Mouse (Mus musculus) B cell, adult 2 months (primary cell): Measurements from ENCODE around the gene Camp.
"Not testable (repeated sequence)": the region's sequence is repeated elsewhere in the genome, so short reads cannot be mapped to it uniquely, and the experiment has no call there.

Source experiments
- DNase-seq, 2 experiments: peaks; one replicate each; pipeline ENCODE4 v3.0.0; 2022

Gene Camp

DNA sequence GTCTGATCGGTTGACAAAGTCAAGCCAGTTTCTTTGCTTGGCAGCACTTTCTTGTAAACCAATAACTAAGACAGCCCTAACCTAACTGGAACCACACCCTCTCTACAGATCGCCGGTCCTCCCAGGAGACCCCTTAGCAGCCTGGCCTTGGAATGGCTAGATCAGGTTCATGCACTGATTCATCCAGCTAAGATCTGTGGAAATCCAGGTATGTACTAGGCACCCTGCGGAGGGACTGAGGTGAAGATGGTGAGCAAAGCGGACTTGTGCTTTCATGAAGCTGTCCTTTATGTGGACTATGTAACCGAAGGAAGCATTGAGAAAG, 16.4 kb downstream of the Camp start:
- DNase-seq: no peak

DNA sequence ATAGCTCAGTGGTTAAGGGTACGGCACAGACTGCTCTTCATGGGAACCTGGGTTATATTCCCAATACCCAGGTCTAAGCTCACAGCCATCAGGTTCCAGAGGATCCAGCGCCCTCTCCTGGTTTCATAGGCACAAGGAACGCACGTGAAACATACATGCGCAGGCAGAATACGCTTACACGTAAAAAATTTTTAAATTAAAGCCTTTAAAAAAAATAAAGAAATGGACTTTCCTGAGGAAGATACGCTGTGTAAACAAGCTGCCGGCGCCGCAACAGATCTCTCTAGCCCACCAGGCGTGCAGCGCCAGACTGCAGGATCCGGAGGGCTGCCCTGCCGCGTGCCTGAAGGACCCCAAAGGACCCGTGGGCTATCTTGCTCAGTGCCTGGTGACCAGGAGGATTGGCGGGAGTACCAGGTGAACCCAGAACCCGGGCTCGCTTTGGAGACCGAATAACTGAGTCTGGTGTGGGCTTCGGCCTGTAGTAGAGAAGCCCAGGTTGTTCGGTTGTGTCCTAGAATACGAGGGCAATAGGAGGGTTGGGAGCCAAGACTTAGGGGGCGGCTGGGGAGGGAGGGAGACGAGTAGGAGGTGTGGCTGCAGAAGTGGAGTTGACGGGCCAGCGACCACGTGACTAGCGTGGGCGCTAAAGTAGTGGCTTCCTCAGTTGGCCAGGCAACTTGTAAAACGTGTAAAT, 16.9 kb downstream of the Camp start, which contains the start of gene Nme6:
Nme6 (plus strand) TSS at position 359 of the 697 bp plus-strand sequence.
- peak; percentile 92 to 93 for DNase-seq

DNA sequence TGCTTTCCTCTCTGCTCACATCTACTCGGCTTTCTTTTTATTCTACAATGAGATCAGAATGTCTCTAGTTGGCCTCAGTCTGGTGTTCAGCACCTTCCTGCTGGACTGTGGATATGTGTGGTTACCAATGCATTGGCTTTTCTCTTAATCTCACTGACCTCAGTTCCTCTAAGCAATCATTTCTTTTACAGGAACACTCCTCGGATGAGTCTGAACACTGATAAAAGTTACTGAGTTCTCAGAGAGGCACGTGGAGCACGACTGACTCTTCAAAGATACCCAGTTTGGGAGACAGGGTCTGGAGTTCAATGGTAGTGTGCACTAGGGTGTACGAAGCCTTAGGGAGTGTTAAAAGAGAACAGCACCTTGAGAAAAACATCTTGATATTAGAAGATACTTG, 23.2 kb downstream of the Camp start:
- no peak for DNase-seq

DNA sequence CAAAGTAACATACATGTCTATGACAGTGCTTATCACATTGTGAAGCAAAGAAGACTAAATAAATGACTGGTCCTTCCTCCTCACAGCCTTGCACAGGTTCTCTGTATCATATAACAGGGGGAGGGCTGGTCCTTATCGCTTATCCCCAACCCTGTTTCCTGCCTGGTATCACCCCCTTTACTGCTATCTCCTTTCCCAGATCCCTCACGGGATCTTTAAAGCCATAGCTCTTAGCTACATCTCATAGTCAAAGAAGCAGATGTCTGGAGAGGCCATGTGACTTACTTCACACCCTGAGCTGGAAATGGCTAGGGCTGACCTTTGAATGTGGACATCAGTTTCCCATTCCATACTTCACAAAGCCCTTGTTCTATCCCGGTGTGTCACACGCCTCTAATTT, 23.7 kb downstream of the Camp start:
- DNase-seq: no peak

DNA sequence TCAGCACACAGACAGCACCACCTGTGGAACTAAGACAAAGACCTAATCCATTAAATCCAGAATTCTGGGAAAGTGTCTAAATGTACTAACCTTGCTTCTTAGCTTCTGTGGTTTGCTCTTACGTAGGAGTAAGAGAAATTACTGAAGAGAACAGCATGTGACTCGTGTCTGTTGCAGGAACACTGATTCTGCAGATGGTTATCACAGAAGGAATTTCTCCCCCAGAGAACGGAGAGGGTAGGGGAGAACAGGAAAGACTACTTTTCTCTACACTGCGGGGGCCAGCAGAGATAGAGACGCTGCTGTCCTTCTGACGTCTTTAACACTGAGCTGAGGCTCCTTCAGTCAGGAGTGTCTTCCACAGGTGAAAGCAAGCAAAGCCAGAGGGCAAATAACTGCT, 33.1 kb downstream of the Camp start:
- DNase-seq: no peak

DNA sequence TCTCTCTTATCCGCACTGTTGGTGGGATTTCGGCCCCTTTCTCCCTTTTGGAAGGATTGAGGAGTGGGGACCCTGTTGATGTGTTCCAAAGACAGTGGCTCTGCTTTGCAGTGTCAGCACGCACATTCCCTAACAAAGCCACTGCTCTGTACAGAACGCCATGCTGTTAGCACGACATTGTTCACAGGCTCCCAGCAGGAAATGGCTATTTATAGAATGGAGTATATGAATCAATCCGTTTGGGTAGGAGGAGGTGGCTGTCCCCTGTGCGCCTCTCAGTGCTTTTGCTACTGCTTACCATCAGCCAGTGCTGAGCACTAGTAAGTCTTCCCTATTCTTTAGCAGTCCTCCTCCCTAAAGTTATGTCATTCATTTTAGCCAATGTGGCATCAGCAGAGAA, 36.0 kb downstream of the Camp start:
- no peak for DNase-seq

DNA sequence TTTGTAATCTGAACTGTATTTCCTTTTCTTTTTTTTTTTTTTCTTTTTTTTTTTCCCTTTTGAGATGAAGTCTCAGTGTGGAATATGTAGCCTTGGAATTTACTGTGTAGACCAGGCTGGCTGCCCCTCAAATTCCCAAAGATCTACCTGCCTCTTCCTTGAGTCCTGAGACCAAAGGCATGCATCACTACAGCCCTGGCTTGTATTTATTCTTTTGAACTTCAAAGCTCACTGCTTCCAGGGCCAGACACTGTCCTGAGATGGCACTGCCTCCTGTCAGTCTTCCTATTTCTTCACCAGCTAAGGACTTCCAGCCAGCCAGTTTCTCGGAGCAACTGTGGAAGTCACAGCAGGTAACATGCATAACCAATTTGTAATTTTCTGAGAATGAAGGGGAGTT, 37.4 kb downstream of the Camp start, which contains the start of gene Spink8:
Spink8 (plus strand) TSS at position 301 of the 400 bp plus-strand sequence.
- no peak for DNase-seq

DNA sequence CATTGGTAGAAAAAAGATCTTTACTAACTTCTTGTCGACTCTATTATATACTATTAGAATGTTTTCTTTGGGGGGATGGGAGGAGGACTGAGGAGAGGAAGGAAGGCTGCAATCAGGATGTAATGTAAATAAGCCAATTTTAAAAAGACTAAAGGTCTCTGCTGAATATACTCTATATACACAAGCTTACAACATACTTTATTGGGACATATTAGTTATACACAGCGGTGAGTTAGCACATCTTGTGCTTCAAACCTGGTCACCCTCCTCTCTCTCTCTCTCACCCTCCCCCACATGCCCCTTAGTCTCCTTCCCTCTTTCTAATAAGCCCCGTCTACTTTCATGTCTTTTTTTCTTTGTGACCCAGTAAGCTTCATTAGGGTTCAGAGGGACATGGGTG, 41.5 kb downstream of the Camp start:
- no peak for DNase-seq

DNA sequence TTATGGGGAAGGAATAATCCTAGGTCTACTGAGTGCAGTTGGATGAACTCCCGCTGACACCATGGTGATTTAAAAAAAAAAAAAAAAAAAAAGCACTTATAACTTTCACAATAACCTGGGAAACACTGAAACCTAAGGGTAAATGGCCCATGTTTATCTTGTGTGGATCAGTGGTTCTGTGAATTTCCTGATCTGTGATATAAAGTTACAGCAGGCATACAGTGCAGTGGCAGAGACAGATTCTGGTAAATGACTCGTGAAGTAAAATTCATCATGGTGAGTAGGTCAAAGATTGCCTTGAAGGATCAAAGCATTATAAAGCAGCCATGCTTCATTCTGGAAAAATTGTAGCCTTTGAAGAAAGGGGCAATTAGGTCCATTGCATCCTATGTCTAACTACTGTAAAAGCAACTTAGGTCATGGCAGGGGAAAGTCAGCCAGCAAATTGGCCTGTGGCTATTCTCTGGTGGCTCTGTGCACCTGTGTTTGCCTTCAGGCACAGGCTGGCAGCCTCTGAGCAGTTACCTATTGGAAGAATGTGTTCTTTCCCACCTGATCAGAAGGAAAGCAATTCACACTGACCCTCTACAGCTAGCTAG, 42.6 kb downstream of the Camp start:
- no peak for DNase-seq

DNA sequence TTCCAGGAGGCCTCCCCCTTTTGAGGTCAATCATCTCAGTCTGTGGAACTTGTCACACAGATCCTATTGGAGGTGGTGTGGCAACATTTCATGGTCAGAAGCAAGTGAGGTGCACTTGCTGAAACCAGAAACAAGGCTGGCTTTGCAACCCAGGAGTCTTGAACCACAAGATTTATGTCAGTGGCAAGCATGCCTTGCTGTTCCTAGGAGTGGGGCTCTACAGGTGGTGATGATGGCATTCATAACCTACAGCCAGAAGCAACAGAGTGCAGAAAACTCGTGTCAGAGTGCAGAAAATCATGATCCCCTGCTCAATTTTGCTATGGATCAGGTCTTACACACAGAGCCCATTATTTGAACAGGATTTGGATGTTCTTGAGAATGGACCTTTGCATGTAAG, 43.2 kb downstream of the Camp start:
- no peak for DNase-seq

DNA sequence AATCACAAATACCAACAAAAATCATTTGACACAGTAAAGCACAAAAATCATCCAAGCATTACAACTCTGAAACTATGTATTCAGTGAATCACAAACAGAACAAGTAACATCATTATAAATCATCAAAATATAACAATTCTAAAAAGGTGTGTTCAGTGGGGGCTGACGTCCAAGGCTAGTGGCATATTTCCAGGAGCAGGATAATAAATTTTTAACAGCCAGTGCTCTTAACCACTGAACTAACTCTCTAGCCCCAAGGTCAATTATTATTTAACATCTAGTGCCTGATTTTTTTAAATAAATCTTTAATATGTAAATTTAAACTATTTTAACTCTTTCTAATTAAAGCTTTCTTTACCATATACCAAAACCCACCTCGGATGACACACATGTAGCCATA, 43.8 kb downstream of the Camp start:
- DNase-seq: not testable (repeated sequence)

DNA sequence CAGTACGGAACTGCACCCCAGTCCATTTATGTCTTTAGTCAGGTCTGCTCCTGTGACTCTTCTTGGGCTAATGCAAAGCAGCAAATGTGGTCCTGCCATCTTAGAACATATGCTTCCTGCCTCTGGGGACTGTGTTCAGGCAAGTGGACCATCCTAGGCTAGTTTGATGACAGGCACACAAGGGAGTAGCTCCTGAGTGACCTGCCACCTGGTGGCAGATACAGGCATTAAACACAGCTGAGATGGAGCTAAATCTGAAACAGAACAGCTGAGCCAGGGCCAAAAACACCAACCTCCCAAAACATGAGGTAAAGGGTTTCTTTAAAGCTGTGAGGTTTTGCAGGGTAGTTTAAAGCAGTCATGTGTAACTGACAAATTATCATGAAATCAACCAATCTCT, 51.4 kb downstream of the Camp start:
- peak; percentile 16 to 23 for DNase-seq
